Mouse (Mus musculus): Measurements from ENCODE around the gene B230307C23Rik. TPM values are rescaled to one million over a fixed set of nuclear protein-coding genes. Genes with fewer than 3 reads are reported as not detected.
"Not testable (repeated sequence)": the region's sequence is repeated elsewhere in the genome, so short reads cannot be mapped to it uniquely, and the experiment has no call there.

The B230307C23Rik gene
- polyA plus RNA-seq, 1 experiment from 2014 or later, result 28.2 TPM

DNA sequence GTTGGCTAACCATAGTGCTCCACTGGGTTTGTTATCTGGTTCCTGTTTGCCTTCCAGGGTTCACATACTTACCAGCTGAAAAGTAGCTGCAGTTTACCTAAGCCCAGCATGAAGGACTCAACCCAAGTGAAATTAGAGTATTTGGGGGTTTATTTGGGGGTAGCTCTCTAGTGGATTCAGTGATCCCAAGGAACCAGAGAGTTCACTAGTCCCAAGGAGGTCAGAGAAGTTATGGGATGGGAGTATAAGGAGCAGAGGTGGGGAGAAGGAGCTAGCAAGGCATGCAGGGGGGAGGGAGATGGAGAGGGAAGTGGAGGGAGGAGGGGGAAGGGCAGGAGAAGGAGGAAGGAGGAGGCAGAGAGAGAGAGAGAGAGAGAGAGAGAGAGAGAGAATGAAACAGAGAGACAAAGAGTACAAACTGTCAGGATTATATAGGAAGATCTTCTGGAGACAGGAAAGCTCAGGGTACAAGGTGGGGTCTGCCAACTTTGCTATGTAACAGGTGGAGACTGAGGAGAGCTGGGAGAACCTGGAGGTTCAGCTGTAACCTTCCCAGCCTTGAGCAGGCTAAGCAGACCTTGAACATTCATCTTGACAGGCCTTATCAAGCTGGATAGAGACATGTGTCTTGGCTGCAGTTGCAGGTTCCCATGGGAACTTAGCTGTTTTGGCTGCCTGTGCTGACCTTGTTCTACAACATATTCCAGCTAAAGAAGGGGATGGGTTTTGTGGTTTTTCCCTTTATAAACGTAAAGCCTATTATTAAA, 1.1 kb upstream of the B230307C23Rik start:
- Histone ChIP-seq H3K4me3 (ENCODE audit: low read length) (peak overlapping the region; percentile 67), H3K36me3 (ENCODE audit: insufficient read depth, low read length) (peaks cover 9% of the 10 kb centered on the region), H3K9me3 (ENCODE audit: low read length) (peaks cover 11% of the 10 kb centered on the region), H3K4me1 (ENCODE audit: insufficient read depth, low read length) (peaks cover 15% of the 10 kb centered on the region), H3K4me2 (replicated peaks; ENCODE audit: low read depth, low read length) (peak overlapping the region; percentile 71), H3K27ac (ENCODE audit: low read length) (peak overlapping the region; percentile 94; the same call in 1 of the 2 replicates), H3K9ac (replicated peaks; ENCODE audit: low read length) (peak overlapping the region; percentile 75), H3K27me3 (ENCODE audit: insufficient read depth, low read length) (no peaks in the 10 kb centered on the region)
- no peak for ATAC-seq (ENCODE audit: low FRiP score, low TSS enrichment)
- 30% methylated on average over 1 of the region's 1 CpGs for WGBS

- Histone ChIP-seq H3K27ac (ENCODE audit: low read length) (peak overlapping the region; percentile 94), H3K9me3 (ENCODE audit: low read length) (peaks cover 16% of the 10 kb centered on the region), H3K36me3 (ENCODE audit: insufficient read depth, low read length) (peaks cover 14% of the 10 kb centered on the region), H3K4me3 (ENCODE audit: low read length) (peak overlapping the region; percentile 67), H3K9ac (replicated peaks; ENCODE audit: low read length) (peak overlapping the region; percentile 75), H3K4me1 (ENCODE audit: insufficient read depth, low read length) (peaks cover 15% of the 10 kb centered on the region), H3K4me2 (replicated peaks; ENCODE audit: low read depth, low read length) (peak overlapping the region; percentile 71)
- H3K27me3 ChIP-seq (ENCODE audit: insufficient read depth, low read length); ATAC-seq (ENCODE audit: low FRiP score, low TSS enrichment): not testable (repeated sequence)
- 0% methylated on average over 8 of the region's 8 CpGs for WGBS
Observed at GRCm38 (mm10) chr16:97997383-97997731, 242 bp downstream of the B230307C23Rik start.

DNA sequence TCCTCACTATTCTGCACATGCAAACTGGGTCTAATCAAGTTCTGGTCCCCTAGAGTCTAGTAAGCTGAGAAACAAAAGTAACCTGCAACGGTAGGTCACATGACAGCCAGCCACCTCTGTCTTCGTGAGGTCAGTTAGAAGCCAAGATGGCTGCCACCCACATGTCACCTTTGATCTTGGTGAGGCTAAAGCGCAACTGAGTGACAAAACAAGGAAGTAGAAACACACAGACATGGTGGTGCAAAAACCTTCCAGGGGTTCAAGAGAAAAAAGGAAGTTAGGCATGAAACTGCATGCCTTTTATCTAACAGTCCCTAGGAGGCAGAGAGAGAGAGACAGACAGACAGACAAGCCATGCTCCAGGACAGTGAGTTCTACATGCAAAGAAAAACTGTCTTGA, 25.0 kb downstream of the B230307C23Rik start:
- ATAC-seq (ENCODE audit: low FRiP score, low TSS enrichment), result no peak
- H3K4me3 ChIP-seq (ENCODE audit: low read length), result no peak overlapping the region
- peaks cover 23% of the 10 kb centered on the region for H3K36me3 ChIP-seq (ENCODE audit: insufficient read depth, low read length)
- H3K27me3 ChIP-seq (ENCODE audit: insufficient read depth, low read length), result no peaks in the 10 kb centered on the region
- no peak overlapping the region for H3K27ac ChIP-seq (ENCODE audit: low read length)
- 95% methylated on average over 3 of the region's 3 CpGs for WGBS
- peaks cover 30% of the 10 kb centered on the region for H3K9me3 ChIP-seq (ENCODE audit: low read length)
- no peak overlapping the region for H3K9ac ChIP-seq (replicated peaks; ENCODE audit: low read length)
- no peak overlapping the region for H3K4me2 ChIP-seq (replicated peaks; ENCODE audit: low read depth, low read length)
- H3K4me1 ChIP-seq (ENCODE audit: insufficient read depth, low read length), result no peaks in the 10 kb centered on the region

GRCm38 (mm10) chr16:98022657-98023345, 25.7 kb downstream of the B230307C23Rik start:
- Histone ChIP-seq H3K9me3 (ENCODE audit: low read length) (peaks cover 28% of the 10 kb centered on the region), H3K9ac (replicated peaks; ENCODE audit: low read length) (no peak overlapping the region), H3K36me3 (ENCODE audit: insufficient read depth, low read length) (peaks cover 17% of the 10 kb centered on the region), H3K27ac (ENCODE audit: low read length) (no peak overlapping the region), H3K4me1 (ENCODE audit: insufficient read depth, low read length) (no peaks in the 10 kb centered on the region), H3K4me2 (replicated peaks; ENCODE audit: low read depth, low read length) (no peak overlapping the region), H3K4me3 (ENCODE audit: low read length) (no peak overlapping the region), H3K27me3 (ENCODE audit: insufficient read depth, low read length) (no peaks in the 10 kb centered on the region)
- 91% methylated on average over 2 of the region's 2 CpGs for WGBS
- ATAC-seq (ENCODE audit: low FRiP score, low TSS enrichment), result no peak

GRCm38 (mm10) chr16:98026186-98026585, 29.1 kb downstream of the B230307C23Rik start:
- H3K27ac ChIP-seq (ENCODE audit: low read length); H3K27me3 ChIP-seq (ENCODE audit: insufficient read depth, low read length); H3K4me2 ChIP-seq (replicated peaks; ENCODE audit: low read depth, low read length); H3K4me3 ChIP-seq (ENCODE audit: low read length); H3K4me1 ChIP-seq (ENCODE audit: insufficient read depth, low read length); ATAC-seq (ENCODE audit: low FRiP score, low TSS enrichment); H3K9ac ChIP-seq (replicated peaks; ENCODE audit: low read length): not testable (repeated sequence)
- H3K9me3 ChIP-seq (ENCODE audit: low read length), result peaks cover 28% of the 10 kb centered on the region
- 82% methylated on average over 8 of the region's 8 CpGs for WGBS
- peaks cover 15% of the 10 kb centered on the region for H3K36me3 ChIP-seq (ENCODE audit: insufficient read depth, low read length)

DNA sequence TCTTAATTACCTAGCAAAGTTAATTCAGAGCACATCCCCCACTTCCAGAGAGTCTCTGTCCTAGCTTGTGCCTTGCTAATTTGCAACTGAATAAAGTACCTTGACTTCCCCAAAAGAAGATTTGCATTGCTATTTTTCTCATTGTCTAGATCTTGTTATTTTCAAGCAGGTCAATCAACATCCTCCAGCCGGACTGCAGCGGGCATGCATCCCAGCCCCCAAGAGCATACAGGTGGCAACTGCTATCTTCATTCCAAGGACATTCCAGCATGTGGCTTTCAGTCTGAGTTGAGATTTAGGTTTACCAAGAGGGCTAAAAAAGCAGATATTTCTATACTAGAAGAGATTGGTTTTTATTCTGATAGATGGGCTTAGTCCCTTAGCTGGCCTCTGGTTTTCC, 37.9 kb downstream of the B230307C23Rik start:
- not testable (repeated sequence) for H3K27me3 ChIP-seq (ENCODE audit: insufficient read depth, low read length); H3K4me1 ChIP-seq (ENCODE audit: insufficient read depth, low read length); H3K36me3 ChIP-seq (ENCODE audit: insufficient read depth, low read length); H3K4me3 ChIP-seq (ENCODE audit: low read length); ATAC-seq (ENCODE audit: low FRiP score, low TSS enrichment); H3K9ac ChIP-seq (replicated peaks; ENCODE audit: low read length); H3K27ac ChIP-seq (ENCODE audit: low read length); H3K4me2 ChIP-seq (replicated peaks; ENCODE audit: low read depth, low read length)
- peaks cover 15% of the 10 kb centered on the region for H3K9me3 ChIP-seq (ENCODE audit: low read length)
- WGBS, result 93% methylated on average over 2 of the region's 2 CpGs

DNA sequence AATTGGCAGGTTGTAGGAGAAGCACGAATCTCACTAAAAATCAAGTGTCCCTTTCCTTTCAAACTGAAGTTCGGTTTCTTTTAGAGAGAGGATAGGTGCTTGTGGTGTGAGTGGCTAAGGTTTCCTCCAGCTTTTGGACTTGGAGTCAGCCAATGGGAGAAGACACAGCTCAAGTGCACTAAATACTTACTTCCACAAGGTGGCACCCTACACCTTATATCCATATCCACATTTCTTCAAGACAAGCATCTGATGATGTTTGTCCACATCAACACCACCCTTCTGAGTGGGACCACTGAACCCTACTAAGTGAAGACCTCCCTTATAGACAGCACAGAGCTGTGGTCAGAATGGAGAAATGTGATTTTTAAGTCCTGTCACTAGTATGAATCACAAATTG, 44.6 kb downstream of the B230307C23Rik start:
- no peak for ATAC-seq (ENCODE audit: low FRiP score, low TSS enrichment)

DNA sequence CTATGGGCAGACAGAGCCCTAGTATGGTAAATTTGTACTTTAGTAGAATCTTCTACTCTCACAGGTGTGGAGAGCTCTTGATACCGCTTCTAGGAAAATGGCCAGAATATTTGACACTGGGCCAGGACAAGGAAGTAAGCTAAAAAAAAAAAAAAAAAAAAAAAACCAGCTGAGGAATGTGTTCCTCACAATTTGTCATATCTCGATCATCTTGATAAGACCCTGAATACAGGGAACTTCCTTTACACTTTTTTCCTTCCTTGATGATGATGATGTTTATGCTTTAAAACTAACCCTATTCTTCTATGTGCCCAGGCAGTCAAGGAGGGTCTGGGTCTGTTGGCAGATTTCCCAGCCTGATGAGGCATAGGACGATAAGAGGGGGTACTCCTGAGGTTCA, 82.3 kb downstream of the B230307C23Rik start:
- not testable (repeated sequence) for H3K4me2 ChIP-seq (replicated peaks; ENCODE audit: low read depth, low read length); H3K9me3 ChIP-seq (ENCODE audit: low read length); ATAC-seq (ENCODE audit: low FRiP score, low TSS enrichment); H3K27ac ChIP-seq (ENCODE audit: low read length); H3K9ac ChIP-seq (replicated peaks; ENCODE audit: low read length); H3K27me3 ChIP-seq (ENCODE audit: insufficient read depth, low read length); H3K4me3 ChIP-seq (ENCODE audit: low read length); H3K4me1 ChIP-seq (ENCODE audit: insufficient read depth, low read length)
- WGBS, result 78% methylated on average over 3 of the region's 3 CpGs
- H3K36me3 ChIP-seq (ENCODE audit: insufficient read depth, low read length), result peaks cover 13% of the 10 kb centered on the region; the same call in 1 of the 2 replicates

More for the DNA sequence above, 44.6 kb downstream of the B230307C23Rik start:
- peaks cover 11% of the 10 kb centered on the region; the same call in 1 of the 2 replicates for H3K9me3 ChIP-seq (ENCODE audit: low read length)
- no peak overlapping the region for H3K4me3 ChIP-seq (ENCODE audit: low read length)
- 75% methylated on average over 2 of the region's 2 CpGs for WGBS
- no peak overlapping the region for H3K27ac ChIP-seq (ENCODE audit: low read length)
- H3K4me1 ChIP-seq (ENCODE audit: insufficient read depth, low read length), result no peaks in the 10 kb centered on the region
- H3K4me2 ChIP-seq (replicated peaks; ENCODE audit: low read depth, low read length), result no peak overlapping the region
- H3K36me3 ChIP-seq (ENCODE audit: insufficient read depth, low read length), result peaks cover 18% of the 10 kb centered on the region; the same call in 1 of the 2 replicates
- no peaks in the 10 kb centered on the region for H3K27me3 ChIP-seq (ENCODE audit: insufficient read depth, low read length)
- H3K9ac ChIP-seq (replicated peaks; ENCODE audit: low read length), result no peak overlapping the region

DNA sequence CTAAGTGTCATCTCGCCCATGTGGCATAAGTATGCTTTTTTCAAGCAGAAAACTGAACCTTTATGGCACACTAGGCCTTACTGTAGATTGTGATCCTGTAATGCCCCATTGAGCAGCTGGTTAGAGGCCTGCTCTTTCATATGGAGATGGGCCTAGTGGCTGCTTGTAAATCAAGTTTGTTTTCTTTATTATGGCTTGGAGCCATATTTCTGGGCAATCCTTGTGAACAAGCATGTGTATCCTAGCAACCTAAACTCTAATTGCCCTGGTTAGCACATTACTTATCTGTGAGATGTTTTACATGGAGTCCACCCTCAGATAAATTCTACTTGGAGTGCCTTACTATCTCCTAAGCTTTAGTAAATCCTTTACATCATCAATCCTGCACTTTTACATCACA, 84.0 kb downstream of the B230307C23Rik start:
- H3K9me3 ChIP-seq (ENCODE audit: low read length); H3K27me3 ChIP-seq (ENCODE audit: insufficient read depth, low read length); H3K27ac ChIP-seq (ENCODE audit: low read length); H3K4me1 ChIP-seq (ENCODE audit: insufficient read depth, low read length); ATAC-seq (ENCODE audit: low FRiP score, low TSS enrichment); H3K36me3 ChIP-seq (ENCODE audit: insufficient read depth, low read length): not testable (repeated sequence)
- Histone ChIP-seq H3K4me3 (ENCODE audit: low read length) (peak overlapping the region; percentile 72), H3K4me2 (replicated peaks; ENCODE audit: low read depth, low read length) (peak overlapping the region; percentile 67), H3K9ac (replicated peaks; ENCODE audit: low read length) (peak overlapping the region; percentile 76)
- 81% methylated on average over 1 of the region's 1 CpGs for WGBS

Measured in kidney, embryonic 16.5 days (tissue).